Mouse (Mus musculus) midbrain, embryonic 15.5 days (tissue): Measurements from ENCODE around the gene Polr3e. TPM values are rescaled to one million over a fixed set of nuclear protein-coding genes. Genes with fewer than 3 reads are reported as not detected.
"Not testable (repeated sequence)": the region's sequence is repeated elsewhere in the genome, so short reads cannot be mapped to it uniquely, and the experiment has no call there.

Source experiments
- ATAC-seq: fragments of 200-750 bp; cut with Nextera tagmentation; replicated peaks from 2 replicates; pipeline ENCODE4 v1.8.0; 2017; ENCODE audit warnings: moderate TSS enrichment
- H3K27ac ChIP-seq: fragments of 300-500 bp; sonication (generic); 2 replicates; pipeline ENCODE4 v1.5.1; 2015; ENCODE audit warnings: mild to moderate bottlenecking, inconsistent platforms
- H3K27me3 ChIP-seq: fragments of 300-500 bp; sonication (generic); replicated peaks from 2 replicates; pipeline ENCODE4 v1.6.1; 2015; ENCODE audit warnings: inconsistent platforms
- H3K36me3 ChIP-seq: fragments of 300-500 bp; sonication (generic); replicated peaks from 2 replicates; pipeline ENCODE4 v1.6.1; 2015; ENCODE audit warnings: inconsistent platforms
- H3K4me1 ChIP-seq: fragments of 300-500 bp; sonication (generic); 2 replicates; pipeline ENCODE4 v1.6.1; 2015; ENCODE audit warnings: inconsistent platforms
- H3K4me2 ChIP-seq: fragments of 300-500 bp; sonication (generic); 2 replicates; pipeline ENCODE4 v1.6.1; 2015; ENCODE audit warnings: inconsistent platforms, mild to moderate bottlenecking, moderate library complexity
- H3K4me3 ChIP-seq: fragments of 300-500 bp; sonication (generic); 2 replicates; pipeline ENCODE4 v1.5.1; 2015; ENCODE audit warnings: mild to moderate bottlenecking, inconsistent platforms
- H3K9ac ChIP-seq: fragments of 300-500 bp; sonication (generic); 2 replicates; pipeline ENCODE4 v1.6.1; 2015; ENCODE audit warnings: mild to moderate bottlenecking, inconsistent platforms
- H3K9me3 ChIP-seq: fragments of 300-500 bp; sonication (generic); 2 replicates; pipeline ENCODE4 v1.6.1; 2016; ENCODE audit warnings: inconsistent platforms
- WGBS: fragments of 180-500 bp; shearing (Covaris S2); methylation state at CpG from one replicate; pipeline ENCODE4 v1.1.7; 2015; ENCODE audit warnings: mixed read lengths; 5-methylcytosine and 5-hydroxymethylcytosine counted together
- polyA plus RNA-seq: library from polyadenylated mRNA; unstranded; fragments of >200 nt; fragmentation: Nextera tagmentation; extraction: Ambion mirVana; gene quantifications from 2 replicates; pipeline ENCODE4 v1.2.1, GENCODE M21; 2015

Gene Polr3e
- polyA plus RNA-seq, 1 experiment from 2014 or later: 25.5 TPM

- Histone ChIP-seq H3K36me3 (peaks cover 19% of the 10 kb centered on the region; the same call in 1 of the 2 replicates), H3K27ac (no peak overlapping the region), H3K9me3 (no peaks in the 10 kb centered on the region), H3K4me3 (no peak overlapping the region), H3K4me1 (0 out of 2 replicates have a peak, but pooled peaks cover 3% of the 10 kb centered on the region), H3K4me2 (no peak overlapping the region), H3K9ac (no peak overlapping the region), H3K27me3 (no peaks in the 10 kb centered on the region)
- ATAC-seq: no peak
- 36% methylated on average over 2 of the region's 2 CpGs for WGBS
Observed at GRCm38 (mm10) chr7:120960116-120960515, 42.6 kb downstream of the Polr3e start.

DNA sequence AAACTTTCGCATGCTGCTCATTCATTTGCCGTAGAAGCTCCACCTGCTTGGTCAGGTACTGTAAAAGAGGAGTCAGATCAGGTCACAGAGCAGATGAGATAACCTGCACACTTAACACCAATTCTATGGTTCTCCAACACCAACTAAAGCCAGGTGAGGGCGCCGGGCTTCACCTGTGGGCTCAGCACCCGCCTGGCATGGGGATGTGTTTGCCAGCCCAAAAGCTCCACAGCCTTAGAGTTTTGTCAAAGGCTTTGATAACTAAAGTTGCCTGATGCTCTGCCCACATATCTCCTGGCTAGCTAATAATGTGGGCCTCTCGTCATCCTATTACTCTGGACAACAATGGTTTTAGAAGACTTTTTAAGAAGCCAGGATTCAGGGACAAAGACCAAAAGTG, 43.1 kb downstream of the Polr3e start:
- H3K27me3 ChIP-seq: no peaks in the 10 kb centered on the region
- peaks cover 19% of the 10 kb centered on the region; the same call in 1 of the 2 replicates for H3K36me3 ChIP-seq
- no peak overlapping the region for H3K4me3 ChIP-seq
- no peak for ATAC-seq
- no peak overlapping the region for H3K4me2 ChIP-seq
- H3K27ac ChIP-seq: no peak overlapping the region
- 0 out of 2 replicates have a peak, but pooled peaks cover 3% of the 10 kb centered on the region for H3K4me1 ChIP-seq
- H3K9me3 ChIP-seq: no peaks in the 10 kb centered on the region
- H3K9ac ChIP-seq: no peak overlapping the region
- 83% methylated on average over 6 of the region's 6 CpGs for WGBS

GRCm38 (mm10) chr7:120961893-120962292, 44.3 kb downstream of the Polr3e start:
- Histone ChIP-seq H3K27ac (no peak overlapping the region), H3K36me3 (peaks cover 16% of the 10 kb centered on the region; the same call in 1 of the 2 replicates), H3K4me2 (no peak overlapping the region), H3K9ac (no peak overlapping the region), H3K4me1 (0 out of 2 replicates have a peak, but pooled peaks cover 3% of the 10 kb centered on the region), H3K27me3 (no peaks in the 10 kb centered on the region), H3K4me3 (no peak overlapping the region), H3K9me3 (no peaks in the 10 kb centered on the region)
- no peak for ATAC-seq
- 71% methylated on average over 3 of the region's 3 CpGs for WGBS

DNA sequence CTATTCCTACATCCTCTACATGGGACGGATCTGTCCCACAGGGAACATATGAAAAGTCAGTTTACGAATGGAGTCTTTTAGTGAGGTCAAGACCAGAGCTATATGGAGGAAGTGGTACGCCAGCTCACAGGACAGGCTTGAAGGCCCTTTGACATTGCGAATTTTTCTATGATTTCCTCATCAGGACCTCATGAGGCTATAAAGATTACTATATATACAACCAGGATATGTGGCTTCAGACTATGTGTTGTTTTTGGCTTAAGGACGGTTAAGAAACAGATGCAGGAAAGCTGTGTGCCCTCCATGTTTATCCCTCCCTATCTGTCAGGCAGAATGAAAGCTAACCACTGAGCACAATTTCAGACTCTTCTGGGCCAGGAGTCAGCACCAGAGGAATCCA, 45.6 kb downstream of the Polr3e start:
- Histone ChIP-seq H3K9ac (no peak overlapping the region), H3K27me3 (no peaks in the 10 kb centered on the region), H3K27ac (no peak overlapping the region), H3K36me3 (peaks cover 7% of the 10 kb centered on the region; the same call in 1 of the 2 replicates), H3K4me1 (0 out of 2 replicates have a peak, but pooled peaks cover 3% of the 10 kb centered on the region), H3K4me3 (no peak overlapping the region), H3K4me2 (no peak overlapping the region), H3K9me3 (no peaks in the 10 kb centered on the region)
- 93% methylated on average over 5 of the region's 5 CpGs for WGBS
- no peak for ATAC-seq

- no peaks in the 10 kb centered on the region for H3K36me3 ChIP-seq
- ATAC-seq: no peak
- H3K9me3 ChIP-seq: no peaks in the 10 kb centered on the region
- H3K4me1 ChIP-seq: no peaks in the 10 kb centered on the region
- H3K27ac ChIP-seq: no peak overlapping the region
- 96% methylated on average over 7 of the region's 7 CpGs for WGBS
- no peaks in the 10 kb centered on the region for H3K27me3 ChIP-seq
- no peak overlapping the region for H3K4me3 ChIP-seq
- H3K9ac ChIP-seq: no peak overlapping the region
- no peak overlapping the region for H3K4me2 ChIP-seq
Observed at GRCm38 (mm10) chr7:120969221-120969620, 51.7 kb downstream of the Polr3e start.

DNA sequence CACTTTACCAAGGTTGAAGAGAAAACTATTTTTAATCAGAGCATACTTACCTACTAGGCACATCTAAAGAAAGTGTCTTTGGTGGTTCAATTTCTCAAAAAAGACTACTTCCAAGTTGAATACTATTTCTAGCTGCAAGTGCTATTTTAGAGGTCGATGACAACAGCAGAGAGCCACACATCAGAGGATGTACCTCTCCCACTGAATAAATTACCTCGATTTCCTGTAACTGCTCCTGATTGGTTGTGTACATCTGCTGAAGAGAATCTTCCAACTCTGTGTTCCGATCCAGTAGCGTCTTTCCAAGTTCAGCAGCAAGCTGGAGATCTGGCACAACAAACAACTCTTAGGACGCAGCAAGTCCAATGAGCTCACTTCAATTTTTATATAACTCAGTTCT, 52.6 kb downstream of the Polr3e start:
- 93% methylated on average over 5 of the region's 5 CpGs for WGBS
- H3K36me3 ChIP-seq: no peaks in the 10 kb centered on the region
- H3K4me1 ChIP-seq: no peaks in the 10 kb centered on the region
- H3K4me2 ChIP-seq: no peak overlapping the region
- ATAC-seq: no peak
- H3K27me3 ChIP-seq: no peaks in the 10 kb centered on the region
- H3K4me3 ChIP-seq: no peak overlapping the region
- no peaks in the 10 kb centered on the region for H3K9me3 ChIP-seq
- no peak overlapping the region for H3K27ac ChIP-seq
- H3K9ac ChIP-seq: no peak overlapping the region

GRCm38 (mm10) chr7:120972471-120972870, 54.9 kb downstream of the Polr3e start:
- H3K9me3 ChIP-seq, ATAC-seq, H3K4me1 ChIP-seq, H3K36me3 ChIP-seq, H3K4me3 ChIP-seq, H3K4me2 ChIP-seq, H3K27ac ChIP-seq, H3K9ac ChIP-seq, H3K27me3 ChIP-seq: not testable (repeated sequence)
- 77% methylated on average over 2 of the region's 2 CpGs for WGBS

- ATAC-seq: no peak
- no peak overlapping the region for H3K4me2 ChIP-seq
- H3K9ac ChIP-seq: no peak overlapping the region
- H3K4me1 ChIP-seq: peaks cover 8% of the 10 kb centered on the region; the same call in 1 of the 2 replicates
- H3K4me3 ChIP-seq: no peak overlapping the region
- no peaks in the 10 kb centered on the region for H3K27me3 ChIP-seq
- H3K36me3 ChIP-seq: no peaks in the 10 kb centered on the region
- no peaks in the 10 kb centered on the region for H3K9me3 ChIP-seq
- 90% methylated on average over 3 of the region's 3 CpGs for WGBS
- no peak overlapping the region for H3K27ac ChIP-seq
Observed at GRCm38 (mm10) chr7:120974001-120974400, 56.5 kb downstream of the Polr3e start.

DNA sequence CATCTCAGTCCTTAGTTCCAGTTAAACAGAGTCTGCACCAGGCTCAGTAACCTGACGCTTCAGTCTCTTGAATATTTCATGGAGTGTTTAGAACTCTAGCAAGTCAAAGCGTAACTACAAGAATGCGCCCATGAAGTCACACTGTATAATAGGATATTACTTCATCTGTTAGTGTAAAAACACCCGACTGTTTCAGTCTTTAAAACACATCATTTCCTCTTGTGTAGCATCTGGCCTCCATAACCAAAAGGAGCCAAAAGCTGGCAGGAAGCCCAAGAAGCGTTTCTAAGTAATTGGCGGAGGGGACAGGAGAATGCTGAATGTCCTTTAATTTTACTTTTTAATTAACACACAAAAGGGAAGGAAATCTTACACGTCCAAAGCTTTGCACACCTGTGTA, 59.5 kb downstream of the Polr3e start:
- H3K27me3 ChIP-seq: no peaks in the 10 kb centered on the region
- H3K4me2 ChIP-seq: no peak overlapping the region
- no peak for ATAC-seq
- no peak overlapping the region for H3K27ac ChIP-seq
- no peaks in the 10 kb centered on the region for H3K9me3 ChIP-seq
- H3K4me1 ChIP-seq: peaks cover 23% of the 10 kb centered on the region
- WGBS: 35% methylated on average over 7 of the region's 7 CpGs
- no peak overlapping the region for H3K4me3 ChIP-seq
- no peaks in the 10 kb centered on the region for H3K36me3 ChIP-seq
- no peak overlapping the region for H3K9ac ChIP-seq

- peaks cover 26% of the 10 kb centered on the region for H3K4me1 ChIP-seq
- H3K4me2 ChIP-seq: peak overlapping the region; percentile 87
- H3K4me3 ChIP-seq: 0 out of 2 replicates have a peak overlapping the region, but pooled peaks have one; percentile 98
- no peak for ATAC-seq
- H3K9me3 ChIP-seq: no peaks in the 10 kb centered on the region
- no peaks in the 10 kb centered on the region for H3K36me3 ChIP-seq
- no peak overlapping the region for H3K27ac ChIP-seq
- no peak overlapping the region for H3K9ac ChIP-seq
- no peaks in the 10 kb centered on the region for H3K27me3 ChIP-seq
- WGBS: 91% methylated on average over 4 of the region's 4 CpGs
Observed at GRCm38 (mm10) chr7:120980041-120980440, 62.5 kb downstream of the Polr3e start.

DNA sequence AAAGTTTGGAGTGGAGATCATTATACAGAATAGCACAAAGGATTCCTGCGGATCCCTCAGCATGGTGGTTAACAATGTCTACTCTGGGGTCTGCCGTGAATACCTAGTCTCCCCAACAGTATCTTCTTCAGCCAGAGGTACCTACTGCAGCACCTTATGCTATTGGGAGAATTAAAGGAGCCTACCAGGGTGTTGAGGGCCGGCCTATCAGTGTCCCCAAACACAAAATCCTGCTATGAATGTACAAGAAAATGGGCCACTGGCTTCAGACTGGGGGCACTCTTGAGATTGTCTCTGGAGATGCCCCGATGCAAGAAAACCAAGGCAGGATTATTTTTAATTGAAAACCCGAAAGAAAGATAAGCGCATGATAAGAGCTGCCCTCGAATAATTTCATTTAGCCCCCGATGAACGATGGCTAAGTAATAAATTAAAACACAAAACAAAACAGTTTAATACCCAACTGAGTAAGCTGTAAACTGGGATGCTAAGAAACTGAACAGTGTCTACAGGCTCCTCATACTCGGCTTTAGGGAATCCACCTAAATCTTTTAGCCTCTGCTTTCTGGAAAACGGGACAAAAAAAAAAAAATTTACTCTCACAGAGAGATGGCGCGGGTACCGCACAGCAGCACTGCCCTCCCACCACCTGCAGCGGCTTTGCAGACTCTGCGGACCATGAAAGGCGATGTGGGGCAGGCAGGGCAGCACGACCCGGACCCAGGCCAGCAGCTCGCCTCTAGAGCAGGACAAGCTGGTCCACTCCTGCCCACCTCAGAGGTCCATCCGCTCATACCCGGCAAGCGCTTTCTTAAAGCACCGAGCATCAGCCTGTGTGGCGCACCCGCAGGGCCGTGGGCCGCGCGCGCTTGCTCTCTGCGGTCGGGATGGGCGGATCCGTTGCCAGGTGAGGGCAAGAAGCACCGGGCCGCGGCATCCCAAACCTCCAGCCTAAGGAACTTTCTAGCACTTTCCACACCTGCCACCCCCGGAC, 63.7 kb downstream of the Polr3e start:
- H3K4me3 ChIP-seq: peak overlapping the region; percentile 98
- H3K27ac ChIP-seq: peak overlapping the region; percentile 85
- ATAC-seq: peak; percentile 78
- H3K4me1 ChIP-seq: peaks cover 26% of the 10 kb centered on the region
- H3K36me3 ChIP-seq: no peaks in the 10 kb centered on the region
- 3% methylated on average over 39 of the region's 39 CpGs for WGBS
- peak overlapping the region; percentile 87 for H3K4me2 ChIP-seq
- no peaks in the 10 kb centered on the region for H3K27me3 ChIP-seq
- H3K9me3 ChIP-seq: no peaks in the 10 kb centered on the region
- peak overlapping the region; percentile 84 for H3K9ac ChIP-seq

DNA sequence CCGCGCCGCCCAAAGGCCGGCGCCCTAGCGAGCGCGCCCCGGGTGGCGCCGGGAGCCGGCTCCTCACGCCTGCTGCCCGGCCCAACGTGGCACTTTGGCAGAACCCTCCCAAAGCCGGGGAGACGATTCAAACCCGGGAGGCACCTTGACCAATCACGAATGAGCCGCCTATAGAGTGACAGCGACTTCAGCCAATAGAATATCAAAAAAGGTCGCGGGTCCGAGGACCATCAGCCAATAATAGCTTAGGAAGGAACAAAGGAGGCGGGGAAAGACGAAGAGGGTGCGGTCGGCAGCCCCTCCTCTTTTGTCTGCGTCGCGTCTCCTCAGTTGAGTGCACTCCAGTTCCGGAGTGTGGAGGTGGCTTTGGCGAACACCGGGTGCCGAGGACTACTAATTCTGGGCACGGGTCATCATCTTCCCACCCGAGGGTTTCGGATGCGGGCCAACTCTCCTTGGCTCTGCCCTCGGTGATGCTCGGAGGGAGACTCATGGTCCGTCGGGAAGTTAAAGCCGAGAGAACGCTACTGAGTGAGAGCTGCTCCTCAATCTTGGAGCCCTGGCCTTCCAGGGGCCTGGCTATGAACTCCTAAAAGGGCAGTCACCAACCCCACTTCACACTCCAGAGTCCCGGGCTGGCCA, 64.8 kb downstream of the Polr3e start, which contains the start of the genes Cdr2 and Mfsd13b:
TSS of gene Cdr2 (minus strand) at position 113 of the 642 bp plus-strand sequence.
TSS of gene Mfsd13b (plus strand) at position 310 of the 642 bp plus-strand sequence.
- peak; percentile 98 for ATAC-seq
- Histone ChIP-seq H3K27me3 (no peaks in the 10 kb centered on the region), H3K9ac (peak within 1 kb of the TSS; percentile 84), H3K4me2 (peak within 1 kb of the TSS; percentile 87), H3K27ac (peak within 1 kb of the TSS; percentile 85), H3K36me3 (no peaks in the 10 kb centered on the region), H3K4me3 (peak within 1 kb of the TSS; percentile 98), H3K9me3 (no peaks in the 10 kb centered on the region), H3K4me1 (peaks cover 23% of the 10 kb centered on the region)
- WGBS: under 1% methylated on average over 46 of the region's 46 CpGs
